Mouse (Mus musculus) thymus, adult 2 months (tissue): Measurements from ENCODE around the gene Grrp1.

ENCODE experiments used
- CTCF ChIP-seq: fragments of 200-500 bp; IDR thresholded peaks from 2 replicates; pipeline ENCODE4 v1.5.1; 2012; ENCODE audit warnings: mild to moderate bottlenecking, control low read depth, low read length, moderate library complexity, borderline replicate concordance; ENCODE audit not compliant: control insufficient read depth, poor library complexity, insufficient read depth; ENCODE audit errors: extremely low read depth
- POLR2A ChIP-seq: fragments of 200-500 bp; IDR thresholded peaks from 2 replicates; pipeline ENCODE4 v1.6.1; 2012; ENCODE audit warnings: mild to moderate bottlenecking, low read length, control low read depth, moderate library complexity; ENCODE audit not compliant: control insufficient read depth, poor library complexity, insufficient read depth; ENCODE audit errors: extremely low read depth

GRCm38 (mm10) chr4:134302084-134302483, 48.2 kb upstream of the Grrp1 start:
- TF ChIP-seq CTCF (no peak), POLR2A (no peak)
